Mouse (Mus musculus): ENCODE results near the gene Cpsf4l.

DNA sequence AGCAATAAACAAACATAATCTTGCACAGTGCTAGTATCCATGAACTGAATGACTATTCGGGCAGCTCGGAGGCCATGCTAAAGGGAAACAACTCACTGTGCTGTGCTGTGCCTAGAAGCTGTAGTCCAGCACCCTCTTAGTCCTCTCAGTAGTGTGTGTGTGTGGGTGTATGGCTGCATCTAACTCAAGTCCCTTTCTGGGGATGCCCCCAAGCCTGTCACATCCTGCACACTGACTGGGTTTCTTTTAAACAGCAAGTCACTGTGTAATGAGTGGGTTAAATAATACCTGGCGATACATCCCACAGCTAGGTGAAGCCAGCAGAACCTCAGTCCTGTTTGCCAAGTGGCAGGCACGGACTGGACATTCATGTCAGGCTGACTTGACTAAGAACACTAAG is 51.1 kb downstream of the Cpsf4l start:
- TF ChIP-seq POLR2A (IDR thresholded peaks at IDR 0.05; ENCODE audit: low read depth, low read length), result no peak
- no peak for TF ChIP-seq CTCF (IDR thresholded peaks at IDR 0.05; ENCODE audit: extremely low read depth, insufficient read length, insufficient replicate concordance, low read depth, low read length)
